Mouse (Mus musculus) mouse embryonic stem cell (cell line): ENCODE measurements around the gene Ankle2.

Source experiments
- in situ Hi-C, 2 experiments: fragments of 300-500 bp; cut with MboI; formaldehyde crosslinking; loops; 1 replicate in 1 of 2; 3 replicates in 1 of 2; pipeline ENCODE4 v1.14.3; 2019 to 2020; ENCODE audit warnings: low sequenced_read_pairs in 2 of 2, low pct_unique_long_range_greater_than_20kb in 1 of 2, mixed read lengths in 1 of 2; ENCODE audit not compliant: unreplicated experiment in 1 of 2

The Ankle2 gene

GRCm38 (mm10) chr5:110230780-110231461, at the start of gene Ankle2:
Gene Ankle2 (plus strand): TSS chr5:110231004.
- in situ Hi-C loops: no loop called here

GRCm38 (mm10) chr5:110181716-110182115, 49.1 kb upstream of the Ankle2 start:
- in situ Hi-C loops: no loop called here

- in situ Hi-C loops: loop anchor here in 1 of 2 experiments (25.0 kb wide), 1 partner anchor 591 kb away; no protein-coding TSS in a partner anchor
Observed at GRCm38 (mm10) chr5:110203164-110203895, 27.5 kb upstream of the Ankle2 start.

GRCm38 (mm10) chr5:110204777-110205176, 26.0 kb upstream of the Ankle2 start:
- in situ Hi-C loops: loop anchor here in 1 of 2 experiments (25.0 kb wide), 1 partner anchor 592 kb away; no protein-coding TSS in a partner anchor

GRCm38 (mm10) chr5:110211312-110211711, 19.5 kb upstream of the Ankle2 start:
- in situ Hi-C loops: loop anchor here in 1 of 2 experiments (25.0 kb wide), 1 partner anchor 599 kb away; no protein-coding TSS in a partner anchor

- in situ Hi-C loops: loop anchor here in 1 of 2 experiments (25.0 kb wide), 1 partner anchor 604 kb away; no protein-coding TSS in a partner anchor
Observed at GRCm38 (mm10) chr5:110216780-110217179, 14.0 kb upstream of the Ankle2 start.

- in situ Hi-C loops: loop anchor here in 1 of 2 experiments (25.0 kb wide), 1 partner anchor 608 kb away; no protein-coding TSS in a partner anchor
Observed at GRCm38 (mm10) chr5:110220331-110220730, 10.5 kb upstream of the Ankle2 start.

- in situ Hi-C loops: loop anchor here in 1 of 2 experiments (25.0 kb wide), 1 partner anchor 610 kb away; no protein-coding TSS in a partner anchor
Observed at GRCm38 (mm10) chr5:110222757-110223156, 8.0 kb upstream of the Ankle2 start.

- in situ Hi-C loops: no loop called here
Observed at GRCm38 (mm10) chr5:110225056-110225455, 5.7 kb upstream of the Ankle2 start.

GRCm38 (mm10) chr5:110227336-110227883, 3.4 kb upstream of the Ankle2 start:
- in situ Hi-C loops: no loop called here

- in situ Hi-C loops: no loop called here
Observed at GRCm38 (mm10) chr5:110230401-110230779, 414 bp upstream of the Ankle2 start.

- in situ Hi-C loops: no loop called here
Observed at GRCm38 (mm10) chr5:110231638-110232037, 834 bp downstream of the Ankle2 start.

GRCm38 (mm10) chr5:110232346-110232745, 1.5 kb downstream of the Ankle2 start:
- in situ Hi-C loops: no loop called here

GRCm38 (mm10) chr5:110244091-110244490, 13.3 kb downstream of the Ankle2 start:
- in situ Hi-C loops: no loop called here

- in situ Hi-C loops: no loop called here
Observed at GRCm38 (mm10) chr5:110266941-110267340, 36.1 kb downstream of the Ankle2 start.

GRCm38 (mm10) chr5:110269141-110270101, 38.6 kb downstream of the Ankle2 start, which contains the start of gene Pgam5:
Gene Pgam5 (minus strand): TSS chr5:110269913.
- in situ Hi-C loops: no loop called here

- in situ Hi-C loops: no loop called here
Observed at GRCm38 (mm10) chr5:110270242-110270641, 39.4 kb downstream of the Ankle2 start.

GRCm38 (mm10) chr5:110274147-110274546, 43.3 kb downstream of the Ankle2 start:
- in situ Hi-C loops: no loop called here
